Mouse (Mus musculus) liver, postnatal 0 days (tissue): Measurements from ENCODE around the gene Hnrnpul1. TPM values are rescaled to one million over a fixed set of nuclear protein-coding genes. Genes with fewer than 3 reads are reported as not detected.

Experiments used
- ATAC-seq: fragments of 200-750 bp; cut with Nextera tagmentation; 2 replicates; pipeline ENCODE4 v1.8.0; 2017; ENCODE audit warnings: mild to moderate bottlenecking, moderate library complexity
- DNase-seq: peaks from one replicate; pipeline ENCODE4 v3.0.0-alpha.2; 2016
- H3K27ac ChIP-seq: fragments of 300-500 bp; sonication (generic); 2 replicates; pipeline ENCODE4 v1.5.1; 2014; ENCODE audit warnings: antibody characterized with exemption, moderate library complexity, mild to moderate bottlenecking, low read depth
- H3K27me3 ChIP-seq: fragments of 300-500 bp; sonication (generic); 2 replicates; pipeline ENCODE4 v1.6.1; 2014; ENCODE audit warnings: low read length, control low read depth, mixed read lengths; ENCODE audit not compliant: insufficient read depth
- H3K36me3 ChIP-seq: fragments of 300-500 bp; sonication (generic); replicated peaks from 2 replicates; pipeline ENCODE4 v1.6.1; 2014; ENCODE audit warnings: mild to moderate bottlenecking, control low read depth, low read length, moderate library complexity, mixed read lengths; ENCODE audit not compliant: insufficient read depth
- H3K4me1 ChIP-seq: fragments of 300-500 bp; sonication (generic); 2 replicates; pipeline ENCODE4 v1.6.1; 2014; ENCODE audit warnings: antibody characterized with exemption, mild to moderate bottlenecking, control low read depth; ENCODE audit not compliant: insufficient read depth
- H3K4me2 ChIP-seq: fragments of 300-500 bp; sonication (generic); 2 replicates; pipeline ENCODE4 v1.6.1; 2014; ENCODE audit warnings: low read depth, mild to moderate bottlenecking, low read length, moderate library complexity, mixed read lengths
- H3K4me3 ChIP-seq: fragments of 300-500 bp; sonication (generic); 2 replicates; pipeline ENCODE4 v1.5.1; 2014; ENCODE audit warnings: low read depth, low read length
- H3K9ac ChIP-seq: fragments of 300-500 bp; sonication (generic); replicated peaks from 2 replicates; pipeline ENCODE4 v1.6.1; 2014; ENCODE audit warnings: mild to moderate bottlenecking, moderate library complexity
- H3K9me3 ChIP-seq: fragments of 300-500 bp; sonication (generic); 2 replicates; pipeline ENCODE4 v1.6.1; 2016; ENCODE audit warnings: mild to moderate bottlenecking, control low read depth, low read length, mixed read lengths
- CTCF ChIP-seq: sonication (generic); IDR thresholded peaks from 2 replicates; pipeline ENCODE4 v1.5.1; 2016; ENCODE audit warnings: antibody characterized with exemption, low read depth
- EP300 ChIP-seq: IDR thresholded peaks from 2 replicates; pipeline ENCODE4 v1.6.1; 2016; ENCODE audit warnings: antibody characterized with exemption, low read depth, mild to moderate bottlenecking
- WGBS: fragments of 180-500 bp; shearing (Covaris S2); extraction: QIAGEN DNeasy Blood & Tissue Kit; methylation state at CpG from one replicate; pipeline ENCODE4 v1.1.7; 2014; ENCODE audit not compliant: insufficient replicate concordance; 5-methylcytosine and 5-hydroxymethylcytosine counted together
- polyA plus RNA-seq: library from polyadenylated mRNA; unstranded; fragments of >200 nt; fragmentation: Nextera tagmentation; extraction: Ambion mirVana; gene quantifications from 2 replicates; pipeline ENCODE4 v1.2.1, GENCODE M21; 2015

Hnrnpul1 gene
- polyA plus RNA-seq, 1 experiment from 2014 or later = 22.6 TPM

GRCm38 (mm10) chr7:25694104-25694503, 60.5 kb downstream of the Hnrnpul1 start:
- Histone ChIP-seq H3K9ac (no peak overlapping the region), H3K4me2 (no peak overlapping the region), H3K4me1 (peaks cover 4% of the 10 kb centered on the region; the same call in 1 of the 2 replicates), H3K27me3 (no peaks in the 10 kb centered on the region), H3K27ac (no peak overlapping the region), H3K4me3 (no peak overlapping the region), H3K9me3 (no peaks in the 10 kb centered on the region), H3K36me3 (peaks cover 46% of the 10 kb centered on the region)
- ATAC-seq (no peak), DNase-seq (no peak)
- WGBS = 81% methylated on average over 8 of the region's 8 CpGs
- TF ChIP-seq EP300 (no peak), CTCF (no peak)

GRCm38 (mm10) chr7:25690051-25690450, 64.5 kb downstream of the Hnrnpul1 start:
- Histone ChIP-seq H3K36me3 (peaks cover 14% of the 10 kb centered on the region), H3K27me3 (no peaks in the 10 kb centered on the region), H3K9ac (no peak overlapping the region; the same call in 1 of the 2 replicates), H3K27ac (peak overlapping the region; percentile 97), H3K4me2 (peak overlapping the region; percentile 93), H3K4me1 (peaks cover 18% of the 10 kb centered on the region), H3K4me3 (peak overlapping the region; percentile 86), H3K9me3 (no peaks in the 10 kb centered on the region)
- TF ChIP-seq CTCF = no peak
- TF ChIP-seq EP300 = no peak
- 34% methylated on average over 5 of the region's 5 CpGs for WGBS
- ATAC-seq = no peak
- no peak for DNase-seq

- 6% methylated on average over 12 of the region's 12 CpGs for WGBS
- Histone ChIP-seq H3K4me2 (peak overlapping the region; percentile 93), H3K9ac (peak overlapping the region; percentile 83), H3K4me3 (peak overlapping the region; percentile 86), H3K27me3 (no peaks in the 10 kb centered on the region), H3K27ac (peak overlapping the region; percentile 97), H3K36me3 (peaks cover 10% of the 10 kb centered on the region), H3K4me1 (peaks cover 22% of the 10 kb centered on the region), H3K9me3 (no peaks in the 10 kb centered on the region)
- ATAC-seq = peak; percentile 18
- TF ChIP-seq CTCF (no peak), EP300 (peak; percentile 32)
- DNase-seq = no peak
These were observed 64.9 kb downstream of the Hnrnpul1 start for GRCm38 (mm10) chr7:25689603-25690021.

GRCm38 (mm10) chr7:25688810-25689586, 65.6 kb downstream of the Hnrnpul1 start:
- WGBS = 1% methylated on average over 41 of the region's 52 CpGs
- ATAC-seq (peak; percentile 79), DNase-seq (peak; percentile 87)
- Histone ChIP-seq H3K4me1 (peaks cover 27% of the 10 kb centered on the region), H3K36me3 (peaks cover 7% of the 10 kb centered on the region), H3K27ac (peak overlapping the region; percentile 97), H3K4me3 (peak overlapping the region; percentile 86), H3K4me2 (peak overlapping the region; percentile 93), H3K9ac (peak overlapping the region; percentile 83), H3K27me3 (no peaks in the 10 kb centered on the region), H3K9me3 (no peaks in the 10 kb centered on the region)
- TF ChIP-seq EP300 = peak; percentile 41; the same call in 1 of the 2 replicates
- TF ChIP-seq CTCF = 0 out of 2 replicates have a peak, but pooled peaks have one; percentile 25

GRCm38 (mm10) chr7:25687811-25688401, 66.7 kb downstream of the Hnrnpul1 start:
- Histone ChIP-seq H3K27ac (peak overlapping the region; percentile 97), H3K4me2 (peak overlapping the region; percentile 93), H3K36me3 (peaks cover 4% of the 10 kb centered on the region; the same call in 1 of the 2 replicates), H3K9me3 (no peaks in the 10 kb centered on the region), H3K27me3 (no peaks in the 10 kb centered on the region), H3K4me1 (peaks cover 38% of the 10 kb centered on the region), H3K9ac (peak overlapping the region; percentile 83), H3K4me3 (peak overlapping the region; percentile 86)
- no peak for ATAC-seq
- TF ChIP-seq EP300 = no peak
- peak; percentile 63 for TF ChIP-seq CTCF
- peak; percentile 77 for DNase-seq
- under 1% methylated on average over 45 of the region's 47 CpGs for WGBS
